Mouse (Mus musculus) liver, adult 2 months (tissue): ENCODE data around the gene Prkd3.

ENCODE experiments used
- CTCF ChIP-seq: fragments of 200-500 bp; IDR thresholded peaks from 2 replicates; pipeline ENCODE4 v1.5.1; 2011; ENCODE audit warnings: low read depth, low read length, control low read depth
- POLR2A ChIP-seq: fragments of 200-500 bp; IDR thresholded peaks from 2 replicates; pipeline ENCODE4 v1.6.1; 2011; ENCODE audit warnings: low read length, control low read depth; ENCODE audit not compliant: insufficient read depth; ENCODE audit errors: extremely low read depth

- no peak for TF ChIP-seq CTCF
- no peak for TF ChIP-seq POLR2A
Observed at GRCm38 (mm10) chr17:79032782-79033181, 12.2 kb upstream of the Prkd3 start.
